Mouse (Mus musculus): ENCODE measurements around the gene Anapc13.

GRCm38 (mm10) chr9:102625983-102626838 lies at the start of gene Anapc13, which contains the start of gene Cep63:
- peak; percentile 83 for TF ChIP-seq POLR2A (IDR thresholded peaks at IDR 0.05; ENCODE audit: borderline replicate concordance, extremely low read depth, low read depth, low read length)
- no peak for TF ChIP-seq CTCF (IDR thresholded peaks at IDR 0.05; ENCODE audit: insufficient read depth, low read length)

Measured in lung, adult 2 months (tissue).